Mouse (Mus musculus): ENCODE measurements at regions not wholly inside any gene's neighbourhood (a gene's known extent, or its start where the extent isn't known, plus 50 kb on each side); places are given as distances from the start of the nearest gene placed in this dataset.
A peak's percentile ranks its signal among the peaks of the same experiment; 100 is the strongest.

- no peak for ATAC-seq (ENCODE audit: low FRiP score)
- Histone ChIP-seq H3K4me3 (replicated peaks) (no peak overlapping the region), H3K4me2 (no peak overlapping the region), H3K9me3 (no peaks in the 10 kb centered on the region), H3K36me3 (replicated peaks) (no peaks in the 10 kb centered on the region), H3K27me3 (no peaks in the 10 kb centered on the region), H3K27ac (no peak overlapping the region), H3K4me1 (no peaks in the 10 kb centered on the region), H3K9ac (no peak overlapping the region)
These were observed 207.5 kb upstream of the 4931417E11Rik start for GRCm38 (mm10) chr6:73676979-73677378.

GRCm38 (mm10) chr6:73669401-73669800 lies 199.9 kb upstream of the 4931417E11Rik start:
- no peaks in the 10 kb centered on the region for H3K27me3 ChIP-seq
- H3K4me2 ChIP-seq: no peak overlapping the region
- H3K27ac ChIP-seq: no peak overlapping the region
- no peaks in the 10 kb centered on the region for H3K36me3 ChIP-seq (replicated peaks)
- no peak overlapping the region for H3K4me3 ChIP-seq (replicated peaks)
- H3K4me1 ChIP-seq: no peaks in the 10 kb centered on the region
- no peak for ATAC-seq (ENCODE audit: low FRiP score)
- H3K9ac ChIP-seq: no peak overlapping the region
- H3K9me3 ChIP-seq: no peaks in the 10 kb centered on the region
- 38% methylated on average over 1 of the region's 1 CpGs for WGBS

GRCm38 (mm10) chr6:73658988-73659387 lies 189.5 kb upstream of the 4931417E11Rik start:
- H3K4me1 ChIP-seq: no peaks in the 10 kb centered on the region
- ATAC-seq (ENCODE audit: low FRiP score): no peak
- 82% methylated on average over 5 of the region's 5 CpGs for WGBS

GRCm38 (mm10) chr6:73645378-73645777 lies 175.9 kb upstream of the 4931417E11Rik start:
- Histone ChIP-seq H3K36me3 (replicated peaks) (no peaks in the 10 kb centered on the region), H3K9me3 (no peaks in the 10 kb centered on the region), H3K27me3 (no peaks in the 10 kb centered on the region), H3K4me3 (replicated peaks) (no peak overlapping the region), H3K4me2 (no peak overlapping the region), H3K9ac (no peak overlapping the region), H3K27ac (no peak overlapping the region), H3K4me1 (no peaks in the 10 kb centered on the region)
- no peak for ATAC-seq (ENCODE audit: low FRiP score)
- 63% methylated on average over 2 of the region's 2 CpGs for WGBS

More at GRCm38 (mm10) chr6:73658988-73659387, 189.5 kb upstream of the 4931417E11Rik start:
- Histone ChIP-seq H3K27me3 (no peaks in the 10 kb centered on the region), H3K4me2 (no peak overlapping the region), H3K27ac (no peak overlapping the region), H3K4me3 (replicated peaks) (no peak overlapping the region), H3K9ac (no peak overlapping the region), H3K9me3 (no peaks in the 10 kb centered on the region), H3K36me3 (replicated peaks) (no peaks in the 10 kb centered on the region)

GRCm38 (mm10) chr6:73644778-73645267 lies 175.4 kb upstream of the 4931417E11Rik start:
- Histone ChIP-seq H3K4me1 (no peaks in the 10 kb centered on the region), H3K9ac (no peak overlapping the region), H3K27me3 (no peaks in the 10 kb centered on the region), H3K36me3 (replicated peaks) (no peaks in the 10 kb centered on the region), H3K4me3 (replicated peaks) (no peak overlapping the region), H3K27ac (no peak overlapping the region), H3K4me2 (no peak overlapping the region), H3K9me3 (no peaks in the 10 kb centered on the region)
- ATAC-seq (ENCODE audit: low FRiP score): no peak
- 54% methylated on average over 2 of the region's 2 CpGs for WGBS

GRCm38 (mm10) chr6:73628600-73628999 lies 159.1 kb upstream of the 4931417E11Rik start:
- H3K27me3 ChIP-seq: peaks cover 19% of the 10 kb centered on the region; the same call in 1 of the 2 replicates
- H3K4me2 ChIP-seq: no peak overlapping the region
- H3K4me3 ChIP-seq (replicated peaks): no peak overlapping the region
- H3K27ac ChIP-seq: no peak overlapping the region
- H3K9ac ChIP-seq: no peak overlapping the region
- no peaks in the 10 kb centered on the region for H3K36me3 ChIP-seq (replicated peaks)
- H3K9me3 ChIP-seq: no peaks in the 10 kb centered on the region
- no peak for ATAC-seq (ENCODE audit: low FRiP score)
- 3% methylated on average over 1 of the region's 1 CpGs for WGBS
- H3K4me1 ChIP-seq: no peaks in the 10 kb centered on the region

- no peak for ATAC-seq (ENCODE audit: low FRiP score)
- Histone ChIP-seq H3K27me3 (peaks cover 12% of the 10 kb centered on the region; the same call in 1 of the 2 replicates), H3K4me3 (replicated peaks) (no peak overlapping the region), H3K27ac (no peak overlapping the region), H3K4me2 (no peak overlapping the region), H3K36me3 (replicated peaks) (no peaks in the 10 kb centered on the region), H3K4me1 (no peaks in the 10 kb centered on the region), H3K9ac (no peak overlapping the region), H3K9me3 (no peaks in the 10 kb centered on the region)
- 55% methylated on average over 5 of the region's 5 CpGs for WGBS
These were observed 157.0 kb upstream of the 4931417E11Rik start for GRCm38 (mm10) chr6:73626451-73626850.

GRCm38 (mm10) chr6:73624211-73624610 lies 154.7 kb upstream of the 4931417E11Rik start:
- WGBS: 86% methylated on average over 1 of the region's 1 CpGs
- Histone ChIP-seq H3K4me1 (no peaks in the 10 kb centered on the region), H3K9me3 (no peaks in the 10 kb centered on the region), H3K4me2 (no peak overlapping the region), H3K27ac (no peak overlapping the region), H3K27me3 (peaks cover 12% of the 10 kb centered on the region; the same call in 1 of the 2 replicates), H3K4me3 (replicated peaks) (no peak overlapping the region), H3K9ac (no peak overlapping the region), H3K36me3 (replicated peaks) (no peaks in the 10 kb centered on the region)
- no peak for ATAC-seq (ENCODE audit: low FRiP score)

GRCm38 (mm10) chr6:73621839-73622426 lies 152.5 kb upstream of the 4931417E11Rik start:
- Histone ChIP-seq H3K9me3 (no peaks in the 10 kb centered on the region), H3K4me2 (no peak overlapping the region), H3K27me3 (peaks cover 12% of the 10 kb centered on the region; the same call in 1 of the 2 replicates), H3K9ac (no peak overlapping the region), H3K36me3 (replicated peaks) (no peaks in the 10 kb centered on the region), H3K4me1 (no peaks in the 10 kb centered on the region), H3K4me3 (replicated peaks) (no peak overlapping the region), H3K27ac (no peak overlapping the region)
- 75% methylated on average over 4 of the region's 4 CpGs for WGBS
- no peak for ATAC-seq (ENCODE audit: low FRiP score)

- Histone ChIP-seq H3K9ac (no peak overlapping the region), H3K4me1 (peaks cover 3% of the 10 kb centered on the region; the same call in 1 of the 2 replicates), H3K9me3 (no peaks in the 10 kb centered on the region), H3K4me2 (no peak overlapping the region), H3K27me3 (no peaks in the 10 kb centered on the region), H3K36me3 (replicated peaks) (no peaks in the 10 kb centered on the region), H3K27ac (no peak overlapping the region), H3K4me3 (replicated peaks) (no peak overlapping the region)
- 68% methylated on average over 3 of the region's 3 CpGs for WGBS
- no peak for ATAC-seq (ENCODE audit: low FRiP score)
These were observed 142.8 kb upstream of the 4931417E11Rik start for GRCm38 (mm10) chr6:73612266-73612665.

GRCm38 (mm10) chr6:73611839-73612238 lies 142.4 kb upstream of the 4931417E11Rik start:
- no peak overlapping the region for H3K4me2 ChIP-seq
- H3K36me3 ChIP-seq (replicated peaks): no peaks in the 10 kb centered on the region
- H3K27ac ChIP-seq: no peak overlapping the region
- H3K9ac ChIP-seq: no peak overlapping the region
- H3K4me3 ChIP-seq (replicated peaks): no peak overlapping the region
- peaks cover 3% of the 10 kb centered on the region; the same call in 1 of the 2 replicates for H3K4me1 ChIP-seq
- no peaks in the 10 kb centered on the region for H3K27me3 ChIP-seq
- ATAC-seq (ENCODE audit: low FRiP score): no peak
- WGBS: 57% methylated on average over 6 of the region's 6 CpGs
- no peaks in the 10 kb centered on the region for H3K9me3 ChIP-seq

GRCm38 (mm10) chr6:73610048-73610624 lies 140.7 kb upstream of the 4931417E11Rik start:
- Histone ChIP-seq H3K4me2 (no peak overlapping the region), H3K4me1 (peaks cover 3% of the 10 kb centered on the region; the same call in 1 of the 2 replicates), H3K27ac (no peak overlapping the region), H3K9me3 (no peaks in the 10 kb centered on the region), H3K9ac (no peak overlapping the region), H3K27me3 (no peaks in the 10 kb centered on the region), H3K4me3 (replicated peaks) (no peak overlapping the region), H3K36me3 (replicated peaks) (no peaks in the 10 kb centered on the region)
- 75% methylated on average over 2 of the region's 2 CpGs for WGBS
- ATAC-seq (ENCODE audit: low FRiP score): 0 out of 2 replicates have a peak, but pooled peaks have one; percentile 27

- no peaks in the 10 kb centered on the region for H3K4me1 ChIP-seq
- no peaks in the 10 kb centered on the region for H3K9me3 ChIP-seq
- no peaks in the 10 kb centered on the region for H3K36me3 ChIP-seq (replicated peaks)
- H3K27me3 ChIP-seq: no peaks in the 10 kb centered on the region
- no peak overlapping the region for H3K4me3 ChIP-seq (replicated peaks)
- H3K27ac ChIP-seq: no peak overlapping the region
- H3K4me2 ChIP-seq: no peak overlapping the region
- no peak for ATAC-seq (ENCODE audit: low FRiP score)
- 87% methylated on average over 2 of the region's 2 CpGs for WGBS
- no peak overlapping the region for H3K9ac ChIP-seq
These were observed 118.2 kb upstream of the 4931417E11Rik start for GRCm38 (mm10) chr6:73587686-73588085.
